Mouse (Mus musculus): ENCODE measurements around the gene Mlkl.
A peak's percentile ranks its signal among the peaks of the same experiment; 100 is the strongest.
"Not testable (repeated sequence)": the region's sequence is repeated elsewhere in the genome, so short reads cannot be mapped to it uniquely, and the experiment has no call there.

Mlkl gene

GRCm38 (mm10) chr8:111313961-111314360, 24.0 kb downstream of the Mlkl start:
- not testable (repeated sequence) for DNase-seq (ENCODE audit: low spot score in 2 of 2)

GRCm38 (mm10) chr8:111312758-111313162, 25.2 kb downstream of the Mlkl start:
- peak; percentile 45 to 67 for DNase-seq (ENCODE audit: low spot score in 2 of 2)

- DNase-seq (ENCODE audit: low spot score in 2 of 2) = not testable (repeated sequence)
Observed at GRCm38 (mm10) chr8:111310006-111310405, 28.0 kb downstream of the Mlkl start.

- no peak for DNase-seq (ENCODE audit: low spot score in 2 of 2)
Observed at GRCm38 (mm10) chr8:111305031-111305730, 32.8 kb downstream of the Mlkl start.

DNA sequence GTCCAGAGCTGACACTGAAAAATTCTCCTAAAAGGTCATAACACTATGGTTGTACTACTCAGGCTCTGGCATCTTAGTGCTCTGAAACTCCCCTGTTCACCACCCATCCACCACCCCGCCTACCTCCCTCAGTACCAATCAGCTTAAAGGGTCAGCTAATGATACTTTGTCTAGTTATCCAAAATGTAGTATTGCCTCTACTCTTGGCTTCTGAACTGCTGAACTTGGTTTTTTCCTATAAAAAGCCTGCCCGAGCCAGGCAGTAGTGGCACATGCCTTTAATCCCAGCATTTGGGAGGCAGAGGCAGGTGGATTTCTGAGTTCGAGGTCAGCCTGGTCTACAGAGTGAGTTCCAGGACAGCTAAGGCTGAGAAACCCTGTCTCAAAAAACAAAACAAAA, 33.6 kb downstream of the Mlkl start:
- no peak for DNase-seq (ENCODE audit: low spot score in 2 of 2)

GRCm38 (mm10) chr8:111303076-111303803, 34.7 kb downstream of the Mlkl start:
- not testable (repeated sequence) for DNase-seq (ENCODE audit: low spot score in 2 of 2)

GRCm38 (mm10) chr8:111300597-111301546, 37.1 kb downstream of the Mlkl start:
- DNase-seq (ENCODE audit: low spot score in 2 of 2) = peak in 1 of 2 experiments; percentile 17

DNA sequence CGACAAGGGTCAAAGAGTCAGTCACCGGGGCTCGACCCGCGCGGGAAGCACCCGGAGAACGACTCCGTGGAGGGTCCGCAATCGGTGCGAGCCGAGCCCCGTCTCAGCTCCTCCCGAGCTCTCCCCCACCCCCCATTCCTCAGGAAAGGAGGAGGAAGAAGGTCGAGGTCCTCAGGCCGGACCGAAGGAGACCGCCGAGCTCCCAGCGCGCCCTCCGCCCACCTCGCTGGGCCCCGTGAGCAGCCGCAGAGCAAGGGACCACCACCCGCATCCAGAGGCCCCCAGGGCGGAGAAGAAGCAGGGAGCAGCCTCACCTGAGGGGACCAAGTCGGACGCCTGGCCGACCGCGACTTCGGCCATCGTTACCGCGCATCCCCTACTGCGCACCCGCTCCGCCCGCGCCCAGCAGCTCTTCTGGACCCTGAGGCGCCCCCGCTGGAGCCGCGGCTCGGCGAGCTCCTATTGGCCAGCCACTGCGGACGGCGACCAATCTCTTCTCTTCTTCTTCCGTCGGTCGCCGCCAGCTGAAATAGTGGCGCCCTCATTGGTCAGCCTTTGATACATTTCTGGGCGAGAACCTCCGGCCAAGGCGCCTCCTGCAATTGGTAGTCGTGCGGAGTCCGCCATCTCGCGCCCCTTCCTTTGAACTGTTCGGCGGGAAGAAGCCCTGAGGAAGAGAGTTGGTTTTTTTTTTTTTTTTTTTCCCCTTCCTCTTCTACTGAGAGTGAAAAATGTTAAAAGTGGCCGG, 38.0 kb downstream of the Mlkl start, which contains the start of gene Rfwd3:
Gene Rfwd3 (minus strand): TSS at position 402 of the 748 bp plus-strand sequence.
- DNase-seq (ENCODE audit: low spot score in 2 of 2) = peak; percentile 95 to 97

DNA sequence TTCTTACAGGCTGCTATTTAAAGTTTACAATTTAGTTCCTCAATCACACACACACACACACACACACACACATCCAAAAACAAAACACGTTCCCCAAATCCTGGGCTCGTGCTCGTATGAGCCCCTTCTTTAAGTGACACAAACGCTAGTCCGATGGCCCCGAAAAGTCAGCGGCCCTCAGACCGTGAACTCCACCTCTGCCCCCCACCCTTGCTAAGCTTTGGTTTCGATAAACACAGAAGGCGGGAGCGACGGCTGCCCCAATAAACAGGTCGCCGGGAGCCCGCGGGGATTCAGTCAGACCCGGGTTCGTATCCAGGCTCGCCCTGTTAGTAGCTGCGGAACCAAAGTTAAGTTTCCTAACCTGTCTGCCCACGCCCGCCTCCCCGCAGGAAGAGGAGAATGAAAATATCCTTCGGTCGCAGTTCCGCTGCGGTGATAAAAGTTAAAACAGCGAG, 38.6 kb downstream of the Mlkl start:
- peak; percentile 78 to 91 for DNase-seq (ENCODE audit: low spot score in 2 of 2)

- DNase-seq (ENCODE audit: low spot score in 2 of 2) = no peak
Observed at GRCm38 (mm10) chr8:111298011-111298410, 40.0 kb downstream of the Mlkl start.

- no peak for DNase-seq (ENCODE audit: low spot score in 2 of 2)
Observed at GRCm38 (mm10) chr8:111291733-111292132, 46.2 kb downstream of the Mlkl start.

DNA sequence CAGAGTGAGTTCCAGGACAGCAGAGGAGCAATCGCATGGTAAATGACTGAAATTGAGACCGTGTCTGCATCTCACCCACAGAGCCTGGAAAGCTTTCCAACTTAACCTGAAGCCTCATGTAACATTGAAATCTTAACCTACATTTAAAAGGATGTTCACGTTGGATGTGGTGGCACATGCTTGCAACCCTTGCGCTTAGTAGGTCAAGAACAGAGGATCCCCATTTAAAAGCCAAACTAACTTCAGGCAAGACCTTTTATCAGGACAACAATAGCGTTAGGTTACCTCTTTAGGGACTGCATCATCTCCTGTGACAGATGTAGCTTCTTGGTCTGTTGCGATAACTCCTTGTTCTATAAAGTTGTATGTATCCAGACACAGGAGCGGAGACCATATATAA, 47.4 kb downstream of the Mlkl start:
- no peak for DNase-seq (ENCODE audit: low spot score in 2 of 2)

- no peak for DNase-seq (ENCODE audit: low spot score in 2 of 2)
Observed at GRCm38 (mm10) chr8:111285603-111286002, 52.4 kb downstream of the Mlkl start.

DNA sequence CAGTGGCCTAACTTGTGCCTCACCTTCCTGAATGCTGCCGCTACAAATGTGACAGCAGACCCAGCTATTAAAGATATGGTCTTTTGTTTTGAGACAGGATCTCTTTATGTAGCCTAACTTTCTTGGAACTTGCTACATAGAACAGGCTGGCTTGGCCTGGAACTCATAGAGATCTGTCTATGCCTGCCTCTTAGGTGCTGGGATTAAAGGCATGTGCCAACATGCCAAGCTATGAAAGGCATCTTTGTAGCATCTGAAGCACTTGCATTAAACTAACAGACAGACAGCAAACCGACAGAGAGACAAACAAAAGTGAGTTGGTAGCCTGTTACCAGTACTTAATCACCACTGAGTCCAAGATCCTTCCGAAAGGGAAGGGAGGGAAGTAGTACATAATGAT, 55.9 kb downstream of the Mlkl start:
- DNase-seq (ENCODE audit: low spot score in 2 of 2) = no peak

GRCm38 (mm10) chr8:111268277-111268676, 69.7 kb downstream of the Mlkl start:
- DNase-seq (ENCODE audit: low spot score in 2 of 2) = no peak

DNA sequence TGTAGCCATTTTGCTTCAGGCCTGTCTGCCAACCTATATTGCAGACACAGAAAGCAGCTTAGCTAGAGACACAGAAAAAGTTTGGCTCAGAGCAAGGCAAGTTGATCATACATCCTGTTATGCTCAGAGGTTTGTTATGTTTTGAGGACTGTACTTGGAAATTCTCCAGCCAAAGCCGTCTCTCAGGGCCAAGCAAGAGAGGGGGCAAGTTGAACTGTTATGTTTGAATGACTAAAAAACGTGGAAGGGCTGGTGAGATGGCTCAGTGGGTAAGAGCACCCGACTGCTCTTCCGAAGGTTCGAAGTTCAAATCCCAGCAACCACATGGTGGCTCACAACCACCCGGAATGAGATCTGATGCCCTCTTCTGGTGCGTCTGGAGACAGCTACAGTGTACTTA, 71.8 kb downstream of the Mlkl start:
- not testable (repeated sequence) for DNase-seq (ENCODE audit: low spot score in 2 of 2)

- no peak for DNase-seq (ENCODE audit: low spot score in 2 of 2)
Observed at GRCm38 (mm10) chr8:111264693-111265220, 73.2 kb downstream of the Mlkl start.

- no peak for DNase-seq (ENCODE audit: low spot score in 2 of 2)
Observed at GRCm38 (mm10) chr8:111261981-111262381, 76.0 kb downstream of the Mlkl start.

All from spleen, postnatal 4 days (tissue).